Mouse (Mus musculus) kidney, adult 2 months (tissue): ENCODE results near the gene Kcnj9. TPM values are rescaled to one million over a fixed set of nuclear protein-coding genes. Genes with fewer than 3 reads are reported as not detected.
A peak's percentile ranks its signal among the peaks of the same experiment; 100 is the strongest.

Experiments used
- DNase-seq: peaks from one replicate; pipeline ENCODE4 v3.0.0; 2021
- H3K27ac ChIP-seq: fragments of 200-500 bp; 2 replicates; pipeline ENCODE4 v1.5.1; 2012; ENCODE audit warnings: low read depth, low read length, control low read depth, inconsistent platforms; ENCODE audit not compliant: insufficient read depth
- H3K27me3 ChIP-seq: fragments of 200-500 bp; replicated peaks from 2 replicates; pipeline ENCODE4 v1.6.1; 2012; ENCODE audit warnings: mild to moderate bottlenecking, moderate library complexity, low read length, inconsistent platforms; ENCODE audit not compliant: control insufficient read depth, insufficient read depth
- H3K36me3 ChIP-seq: fragments of 200-500 bp; 2 replicates; pipeline ENCODE4 v1.6.1; 2012; ENCODE audit warnings: mild to moderate bottlenecking, moderate library complexity, low read length, inconsistent platforms; ENCODE audit not compliant: control insufficient read depth, insufficient read depth
- H3K4me1 ChIP-seq: fragments of 200-500 bp; 2 replicates; pipeline ENCODE4 v1.6.1; 2011; ENCODE audit warnings: low read length; ENCODE audit not compliant: control insufficient read depth, insufficient read depth
- H3K4me3 ChIP-seq: fragments of 200-500 bp; 2 replicates; pipeline ENCODE4 v1.5.1; 2011; ENCODE audit warnings: mild to moderate bottlenecking, low read depth, low read length, control low read depth; ENCODE audit not compliant: insufficient read depth
- CTCF ChIP-seq: fragments of 200-500 bp; conservative IDR thresholded peaks from 2 replicates; pipeline ENCODE4 v1.5.1; 2011; ENCODE audit warnings: low read depth, mild to moderate bottlenecking, control low read depth, low read length, moderate library complexity, mixed read lengths; ENCODE audit not compliant: insufficient read depth, insufficient read length
- POLR2A ChIP-seq: fragments of 200-500 bp; IDR thresholded peaks from one replicate; pipeline ENCODE4 v1.6.1; 2011; ENCODE audit warnings: low read depth, low read length, control low read depth
- WGBS: fragments of 180-500 bp; shearing (Covaris S2); methylation state at CpG from one replicate; pipeline ENCODE4 v1.1.7; 2018; 5-methylcytosine and 5-hydroxymethylcytosine counted together
- polyA plus RNA-seq: library from polyadenylated mRNA; depleted of rRNA; stranded (reverse); fragments of >200 nt; gene quantifications from 2 replicates; pipeline ENCODE4 v1.2.3, GENCODE M21; 2012

Kcnj9 gene
- polyA plus RNA-seq, 1 experiment: 0.06 TPM

DNA sequence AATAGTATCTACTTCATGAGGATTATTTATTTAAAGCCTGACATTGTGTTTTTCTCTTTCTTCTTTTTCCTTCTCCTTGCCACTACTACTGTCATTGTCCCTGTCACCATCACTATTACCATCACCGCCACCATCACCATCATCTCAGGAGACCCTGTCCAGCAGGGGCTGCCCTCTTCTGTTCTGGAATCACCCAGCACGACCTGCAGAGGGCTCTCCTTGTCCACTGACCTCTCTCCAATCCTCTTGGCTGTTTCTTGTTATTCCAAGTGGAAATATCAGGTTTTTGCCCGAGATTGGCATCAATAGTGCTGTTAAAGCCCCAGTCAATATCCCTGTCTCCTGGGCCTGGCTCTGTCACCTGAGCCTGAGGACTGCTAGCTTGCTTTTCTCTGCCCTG lies 4.4 kb upstream of the Kcnj9 start:
- 22% methylated on average over 3 of the region's 3 CpGs for WGBS
- DNase-seq: no peak
- TF ChIP-seq CTCF (peak; percentile 49; the same call in 1 of the 2 replicates), POLR2A (no peak)
- Histone ChIP-seq H3K36me3 (no peaks in the 10 kb centered on the region), H3K4me3 (no peak overlapping the region), H3K27ac (no peak overlapping the region), H3K27me3 (no peaks in the 10 kb centered on the region), H3K4me1 (no peaks in the 10 kb centered on the region)

DNA sequence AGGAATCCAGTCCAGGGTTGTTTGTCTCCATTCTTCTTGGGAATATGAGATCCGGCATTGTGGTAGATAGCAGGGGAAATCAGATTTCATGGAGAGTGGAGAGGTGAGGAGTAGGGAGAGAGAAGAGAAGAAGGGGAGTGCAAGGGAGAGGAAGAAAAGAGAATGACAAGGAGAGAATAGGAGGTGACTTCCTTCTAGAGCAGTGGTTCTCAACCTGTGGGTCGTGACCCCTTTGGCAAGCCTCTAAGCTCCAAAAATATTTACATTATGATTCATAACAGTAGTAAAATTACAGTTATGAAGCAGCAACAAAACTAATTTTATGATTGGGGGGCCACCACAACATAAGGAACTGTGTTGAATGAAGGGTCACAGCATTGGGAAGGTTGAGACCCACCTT lies 3.8 kb upstream of the Kcnj9 start:
- Histone ChIP-seq H3K4me1 (no peaks in the 10 kb centered on the region), H3K36me3 (no peaks in the 10 kb centered on the region), H3K4me3 (no peak overlapping the region), H3K27ac (no peak overlapping the region), H3K27me3 (no peaks in the 10 kb centered on the region; the same call in 1 of the 2 replicates)
- 84% methylated on average over 2 of the region's 2 CpGs for WGBS
- TF ChIP-seq CTCF: no peak
- TF ChIP-seq POLR2A: no peak
- DNase-seq: no peak

DNA sequence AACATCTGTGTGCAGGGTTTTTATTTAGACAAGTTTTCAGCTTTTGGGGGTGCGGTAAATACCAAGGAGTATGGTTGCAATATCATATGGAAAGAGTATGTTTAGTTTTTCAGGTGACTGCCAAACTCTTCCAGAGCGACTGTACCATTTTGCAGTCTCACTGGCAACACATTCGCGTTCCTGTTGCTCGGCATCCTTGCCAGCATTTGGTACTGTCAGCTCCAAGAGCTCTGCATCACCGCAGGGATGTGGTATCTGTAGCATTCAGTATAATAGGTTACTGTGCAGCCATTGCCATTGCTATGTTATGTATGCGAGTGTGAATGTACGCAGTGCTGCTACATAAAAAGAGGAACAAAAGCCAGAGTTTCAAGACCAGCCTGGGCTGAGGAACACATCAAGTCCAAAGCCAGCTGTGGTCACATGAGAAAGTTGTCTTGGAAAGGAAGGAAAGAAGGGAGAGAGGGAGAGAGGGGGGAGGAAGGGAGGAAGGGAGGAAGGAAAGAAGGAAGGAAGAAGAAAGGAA lies 2.4 kb upstream of the Kcnj9 start:
- WGBS: 77% methylated on average over 8 of the region's 8 CpGs
- Histone ChIP-seq H3K27ac (no peak overlapping the region), H3K4me1 (no peaks in the 10 kb centered on the region), H3K4me3 (no peak overlapping the region), H3K36me3 (no peaks in the 10 kb centered on the region), H3K27me3 (no peaks in the 10 kb centered on the region; the same call in 1 of the 2 replicates)
- no peak for DNase-seq
- TF ChIP-seq POLR2A (no peak), CTCF (no peak)

DNA sequence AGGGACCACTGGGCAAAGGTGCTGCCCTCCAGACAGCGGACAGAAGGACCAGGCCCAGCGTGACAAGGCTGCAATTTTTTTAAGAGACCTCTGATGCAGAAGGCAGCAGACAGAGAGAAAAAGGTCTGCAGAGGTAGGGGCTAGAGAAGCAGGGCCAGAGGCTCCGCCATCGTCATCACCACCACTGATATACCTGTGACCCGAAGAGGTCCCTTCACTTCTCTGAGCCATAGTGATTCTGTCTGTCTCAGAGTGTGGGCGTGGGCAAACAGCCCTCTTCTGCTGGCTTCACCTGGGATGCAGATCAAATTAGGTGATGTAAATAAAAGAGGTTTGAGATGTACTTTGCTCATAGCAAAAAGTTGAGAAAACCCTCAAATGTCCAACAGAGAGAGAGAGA lies 498 bp upstream of the Kcnj9 start:
- no peaks in the 10 kb centered on the region; the same call in 1 of the 2 replicates for H3K27me3 ChIP-seq
- DNase-seq: no peak
- TF ChIP-seq CTCF (no peak), POLR2A (no peak)

DNA sequence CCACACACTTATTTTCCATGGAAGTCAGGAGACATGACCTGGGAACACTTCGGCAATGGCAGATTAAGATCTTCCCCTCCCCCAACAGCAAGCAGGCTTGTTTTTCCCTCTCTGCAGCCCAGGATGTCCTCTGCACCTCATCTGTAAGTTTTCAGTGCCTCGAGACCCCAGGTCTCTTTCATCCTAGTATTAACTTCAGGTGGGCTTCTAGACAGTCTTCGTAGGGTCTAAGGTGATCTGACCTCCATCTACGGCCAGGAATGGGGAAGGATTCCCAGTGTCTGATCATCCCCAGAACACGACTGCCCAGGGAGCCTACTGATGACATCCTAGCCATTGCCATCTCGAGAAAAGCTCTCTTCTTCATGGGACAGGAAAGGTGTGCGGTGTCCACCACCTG lies 657 bp downstream of the Kcnj9 start:
- no peak overlapping the region for H3K27ac ChIP-seq
- H3K4me1 ChIP-seq: no peaks in the 10 kb centered on the region; the same call in 1 of the 2 replicates
- H3K27me3 ChIP-seq: no peaks in the 10 kb centered on the region; the same call in 1 of the 2 replicates
- no peak for DNase-seq
- H3K36me3 ChIP-seq: no peaks in the 10 kb centered on the region
- TF ChIP-seq CTCF: no peak
- TF ChIP-seq POLR2A: no peak
- no peak overlapping the region for H3K4me3 ChIP-seq
- 75% methylated on average over 7 of the region's 7 CpGs for WGBS

More for the DNA sequence above, 498 bp upstream of the Kcnj9 start:
- no peaks in the 10 kb centered on the region; the same call in 1 of the 2 replicates for H3K4me1 ChIP-seq
- H3K36me3 ChIP-seq: no peaks in the 10 kb centered on the region
- H3K4me3 ChIP-seq: no peak overlapping the region
- no peak overlapping the region for H3K27ac ChIP-seq
- 69% methylated on average over 6 of the region's 6 CpGs for whole genome bisulfite sequencing

DNA sequence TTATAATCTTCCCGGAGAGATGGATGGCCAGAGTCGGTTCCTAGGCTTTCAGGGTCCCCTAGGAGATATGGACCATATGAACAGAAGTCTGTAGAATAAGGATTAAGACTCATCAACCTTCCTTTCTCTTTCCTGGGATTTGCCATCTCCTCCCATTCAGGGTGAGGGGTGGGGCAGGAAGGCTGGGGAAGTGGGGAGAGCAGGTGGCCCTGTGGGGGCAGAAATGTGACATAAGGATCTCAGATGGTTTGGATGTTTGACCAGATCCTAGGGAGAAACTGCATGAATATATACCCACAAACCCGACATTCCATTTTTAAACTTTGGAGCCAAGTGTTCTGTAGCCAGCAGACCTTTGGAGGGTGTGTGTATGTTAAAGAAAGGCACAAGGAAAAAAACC lies 1.1 kb downstream of the Kcnj9 start:
- H3K4me3 ChIP-seq: no peak overlapping the region

DNA sequence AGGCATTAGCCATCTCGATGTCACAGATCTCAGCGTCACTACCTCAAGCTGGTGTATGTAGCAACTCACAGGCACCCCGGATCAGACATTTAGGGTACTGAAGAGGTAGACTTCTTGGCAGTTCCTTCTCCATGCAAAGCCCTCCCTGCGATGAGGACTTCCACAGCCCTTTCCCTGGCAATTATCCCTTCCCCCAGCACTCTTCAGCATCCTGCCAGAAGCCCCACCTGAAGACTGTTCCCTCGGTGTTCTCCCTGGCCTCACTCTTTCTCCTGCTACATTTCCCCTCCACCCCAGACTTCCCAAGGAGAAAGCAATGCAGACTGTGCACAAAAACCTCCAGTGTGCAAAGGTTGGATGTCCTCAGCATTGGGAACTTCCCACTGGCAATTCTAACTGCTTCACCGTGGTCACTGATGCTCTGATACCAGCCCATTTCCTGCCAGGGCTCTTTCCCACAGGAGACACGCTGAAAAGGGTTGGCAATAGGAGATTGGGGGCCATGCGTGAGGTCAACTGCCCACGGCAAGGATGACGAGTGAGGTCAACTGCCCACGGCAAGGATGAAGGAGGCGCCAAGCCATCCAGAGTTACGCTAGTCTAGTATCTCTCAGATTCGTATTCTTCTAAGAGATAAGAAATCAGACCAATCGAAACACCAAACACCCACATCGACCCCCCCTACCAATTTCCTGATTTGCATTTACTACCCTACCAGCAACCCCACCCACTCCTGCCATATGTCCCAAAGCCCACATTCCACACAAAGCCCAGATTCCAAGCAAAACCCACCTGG lies 1.7 kb downstream of the Kcnj9 start:
- Histone ChIP-seq H3K27me3 (no peaks in the 10 kb centered on the region; the same call in 1 of the 2 replicates), H3K4me1 (no peaks in the 10 kb centered on the region; the same call in 1 of the 2 replicates), H3K27ac (no peak overlapping the region), H3K36me3 (no peaks in the 10 kb centered on the region), H3K4me3 (no peak overlapping the region)
- 76% methylated on average over 16 of the region's 16 CpGs for WGBS
- TF ChIP-seq POLR2A (no peak), CTCF (no peak)
- no peak for DNase-seq

More for the DNA sequence above, 1.1 kb downstream of the Kcnj9 start:
- 76% methylated on average over 3 of the region's 3 CpGs for whole genome bisulfite sequencing
- no peak for TF ChIP-seq CTCF
- TF ChIP-seq POLR2A: no peak
- no peaks in the 10 kb centered on the region for H3K36me3 ChIP-seq
- no peaks in the 10 kb centered on the region; the same call in 1 of the 2 replicates for H3K4me1 ChIP-seq
- no peaks in the 10 kb centered on the region; the same call in 1 of the 2 replicates for H3K27me3 ChIP-seq
- H3K27ac ChIP-seq: no peak overlapping the region
- DNase-seq: no peak
